Mouse (Mus musculus): Measurements from ENCODE around the gene Gm10647. TPM values are rescaled to one million over a fixed set of nuclear protein-coding genes. Genes with fewer than 3 reads are reported as not detected.
A peak's percentile ranks its signal among the peaks of the same experiment; 100 is the strongest.
"Not testable (repeated sequence)": the region's sequence is repeated elsewhere in the genome, so short reads cannot be mapped to it uniquely, and the experiment has no call there.

The Gm10647 gene
- polyA plus RNA-seq, 1 experiment from 2014 or later = 0.92 TPM

DNA sequence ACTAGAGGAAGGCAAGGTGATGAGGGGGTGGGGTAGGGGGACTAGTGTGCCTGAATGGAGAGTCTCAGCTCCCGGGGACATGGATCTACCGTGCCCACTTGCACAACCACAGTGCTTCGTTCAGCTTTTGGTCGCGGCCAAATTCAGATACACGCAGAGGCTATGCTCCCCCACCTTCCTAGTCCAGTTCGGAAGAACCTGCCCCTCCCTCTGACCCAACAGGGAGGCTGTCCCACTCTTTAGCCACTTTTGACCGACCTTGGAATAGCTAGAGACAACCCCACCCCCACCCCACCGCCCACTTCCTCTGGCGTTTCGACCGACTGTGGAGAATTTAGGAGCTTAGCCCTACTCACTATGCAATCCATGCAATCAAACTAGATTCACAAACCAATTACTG is 5.1 kb downstream of the Gm10647 start:
- Histone ChIP-seq H3K27me3 (peaks cover 25% of the 10 kb centered on the region), H3K36me3 (no peaks in the 10 kb centered on the region), H3K4me2 (no peak overlapping the region), H3K9me3 (no peaks in the 10 kb centered on the region), H3K4me1 (0 out of 2 replicates have a peak, but pooled peaks cover 8% of the 10 kb centered on the region), H3K4me3 (no peak overlapping the region), H3K27ac (no peak overlapping the region), H3K9ac (no peak overlapping the region)
- 42% methylated on average over 12 of the region's 12 CpGs for WGBS
- no peak for ATAC-seq (ENCODE audit: borderline replicate concordance, extremely low read depth, low FRiP score, low TSS enrichment)

DNA sequence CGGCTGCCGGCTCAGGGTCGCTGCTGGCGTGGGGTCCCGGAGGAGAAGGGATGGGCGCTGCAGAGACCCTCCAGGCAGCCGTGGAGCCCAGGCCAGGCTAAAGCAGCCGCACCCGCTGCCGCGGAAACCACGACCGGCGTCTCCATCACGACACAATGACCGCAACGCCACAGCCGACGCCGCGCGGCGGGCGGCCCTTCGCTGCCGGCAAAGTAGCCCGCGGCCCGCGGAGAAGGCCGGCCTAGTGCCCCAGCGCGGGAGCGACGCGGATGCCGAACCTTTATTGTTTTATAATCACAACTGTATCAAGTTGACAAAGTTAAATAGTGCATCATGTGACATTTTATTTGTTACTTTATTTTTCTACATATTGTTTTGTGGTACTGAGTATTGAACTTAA is 9.1 kb downstream of the Gm10647 start:
- WGBS = 3% methylated on average over 30 of the region's 37 CpGs
- Histone ChIP-seq H3K27me3 (peaks cover 32% of the 10 kb centered on the region), H3K4me2 (peak overlapping the region; percentile 59), H3K4me3 (peak overlapping the region; percentile 32)
- ATAC-seq (ENCODE audit: borderline replicate concordance, extremely low read depth, low FRiP score, low TSS enrichment); H3K9ac ChIP-seq; H3K9me3 ChIP-seq; H3K36me3 ChIP-seq; H3K27ac ChIP-seq; H3K4me1 ChIP-seq: not testable (repeated sequence)

DNA sequence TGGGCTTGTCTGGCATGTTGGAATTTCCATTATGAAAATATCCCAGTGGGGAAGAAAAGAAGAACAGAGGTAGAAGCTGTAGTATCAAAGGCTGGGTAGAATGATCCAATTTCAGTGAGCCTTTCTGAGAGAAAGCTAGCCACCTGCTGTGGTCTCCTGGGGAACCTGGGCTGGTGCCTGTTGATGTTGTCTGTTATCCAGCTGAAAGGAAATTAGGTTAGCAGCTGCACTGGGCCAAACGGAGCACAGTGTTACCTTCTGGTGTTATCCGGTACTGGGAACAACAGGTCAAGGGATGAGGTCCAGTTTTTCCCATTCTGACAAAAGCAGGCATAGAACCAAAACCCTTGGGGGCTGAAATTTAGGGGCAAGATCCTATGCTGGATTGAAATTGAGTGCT is 16.6 kb downstream of the Gm10647 start:
- Histone ChIP-seq H3K4me3 (no peak overlapping the region), H3K36me3 (no peaks in the 10 kb centered on the region), H3K27ac (no peak overlapping the region), H3K27me3 (no peaks in the 10 kb centered on the region), H3K4me2 (no peak overlapping the region), H3K4me1 (no peaks in the 10 kb centered on the region), H3K9ac (no peak overlapping the region), H3K9me3 (no peaks in the 10 kb centered on the region)
- no peak for ATAC-seq (ENCODE audit: borderline replicate concordance, extremely low read depth, low FRiP score, low TSS enrichment)
- WGBS = 40% methylated on average over 2 of the region's 2 CpGs

DNA sequence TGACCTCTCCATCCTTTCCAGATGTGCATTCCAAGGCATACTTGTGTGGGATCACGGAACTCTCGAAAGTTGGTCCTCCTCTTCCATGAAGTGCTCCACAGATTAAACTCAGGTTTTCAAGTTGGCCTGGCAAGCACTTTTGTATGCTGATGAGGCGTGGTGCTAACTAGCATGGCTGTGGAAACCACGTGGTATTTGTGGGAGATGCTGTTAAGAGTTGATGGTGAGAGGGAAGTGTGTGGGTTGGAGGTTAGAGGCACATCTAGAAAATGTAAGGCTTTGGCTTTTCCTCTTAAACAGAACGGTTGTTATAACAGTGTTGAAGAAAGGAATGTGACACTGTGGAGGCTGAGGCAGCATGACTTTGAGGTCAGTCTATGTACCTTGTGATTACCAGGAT is 24.2 kb downstream of the Gm10647 start:
- 57% methylated on average over 5 of the region's 5 CpGs for WGBS
- Histone ChIP-seq H3K4me3 (no peak overlapping the region), H3K27ac (no peak overlapping the region), H3K4me2 (no peak overlapping the region), H3K4me1 (no peaks in the 10 kb centered on the region), H3K27me3 (no peaks in the 10 kb centered on the region), H3K9ac (no peak overlapping the region), H3K36me3 (no peaks in the 10 kb centered on the region), H3K9me3 (no peaks in the 10 kb centered on the region)
- no peak for ATAC-seq (ENCODE audit: borderline replicate concordance, extremely low read depth, low FRiP score, low TSS enrichment)

DNA sequence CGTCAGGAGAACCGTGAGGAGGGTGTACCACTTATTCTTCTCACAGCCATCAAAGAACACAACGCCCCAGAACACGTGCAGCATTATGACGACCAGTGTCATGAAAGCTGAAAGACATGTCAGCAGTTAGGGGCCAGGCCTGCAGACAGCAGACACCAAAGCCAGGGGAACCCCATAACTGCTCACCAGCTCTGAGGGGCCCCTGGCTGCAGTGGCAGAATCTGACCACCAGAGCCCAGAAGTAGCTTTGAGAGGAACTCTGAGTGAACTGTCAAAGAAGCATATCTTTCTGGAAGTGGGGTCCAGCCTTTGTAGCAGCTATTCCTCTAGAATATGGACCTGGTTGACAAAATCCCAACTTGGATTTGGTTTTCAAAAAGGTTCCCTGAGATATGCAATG is 25.4 kb downstream of the Gm10647 start:
- WGBS = no CpG with 5 or more reads among the region's 5 CpGs

DNA sequence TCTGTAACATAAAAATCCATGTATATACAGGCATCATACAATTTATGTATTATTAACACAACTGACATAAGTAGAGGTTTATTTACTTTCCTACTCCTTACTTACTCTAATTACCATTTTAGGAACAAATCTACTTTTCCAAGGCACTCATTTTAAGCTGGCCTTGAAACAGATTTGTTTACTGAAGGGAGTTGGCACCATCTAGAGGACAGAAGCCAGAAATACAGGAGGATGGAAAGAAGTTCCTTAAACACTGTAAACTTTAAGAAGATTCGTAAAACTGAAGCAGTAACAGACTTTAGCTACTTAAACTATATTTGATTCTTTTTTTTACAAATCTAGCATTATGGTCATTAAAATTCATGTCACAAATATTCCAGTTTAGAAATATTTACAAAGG is 29.2 kb downstream of the Gm10647 start:
- H3K9me3 ChIP-seq = no peaks in the 10 kb centered on the region
- 33% methylated on average over 1 of the region's 1 CpGs for WGBS
- ATAC-seq (ENCODE audit: borderline replicate concordance, extremely low read depth, low FRiP score, low TSS enrichment) = no peak
- H3K27me3 ChIP-seq = no peaks in the 10 kb centered on the region
- H3K36me3 ChIP-seq = no peaks in the 10 kb centered on the region
- H3K4me2 ChIP-seq = no peak overlapping the region
- H3K4me1 ChIP-seq = no peaks in the 10 kb centered on the region
- no peak overlapping the region for H3K9ac ChIP-seq
- H3K27ac ChIP-seq = no peak overlapping the region
- H3K4me3 ChIP-seq = no peak overlapping the region

More for the DNA sequence above, 25.4 kb downstream of the Gm10647 start:
- not testable (repeated sequence) for H3K4me2 ChIP-seq; H3K9ac ChIP-seq; H3K27me3 ChIP-seq; H3K4me1 ChIP-seq; H3K36me3 ChIP-seq; H3K9me3 ChIP-seq; ATAC-seq (ENCODE audit: borderline replicate concordance, extremely low read depth, low FRiP score, low TSS enrichment); H3K27ac ChIP-seq; H3K4me3 ChIP-seq

DNA sequence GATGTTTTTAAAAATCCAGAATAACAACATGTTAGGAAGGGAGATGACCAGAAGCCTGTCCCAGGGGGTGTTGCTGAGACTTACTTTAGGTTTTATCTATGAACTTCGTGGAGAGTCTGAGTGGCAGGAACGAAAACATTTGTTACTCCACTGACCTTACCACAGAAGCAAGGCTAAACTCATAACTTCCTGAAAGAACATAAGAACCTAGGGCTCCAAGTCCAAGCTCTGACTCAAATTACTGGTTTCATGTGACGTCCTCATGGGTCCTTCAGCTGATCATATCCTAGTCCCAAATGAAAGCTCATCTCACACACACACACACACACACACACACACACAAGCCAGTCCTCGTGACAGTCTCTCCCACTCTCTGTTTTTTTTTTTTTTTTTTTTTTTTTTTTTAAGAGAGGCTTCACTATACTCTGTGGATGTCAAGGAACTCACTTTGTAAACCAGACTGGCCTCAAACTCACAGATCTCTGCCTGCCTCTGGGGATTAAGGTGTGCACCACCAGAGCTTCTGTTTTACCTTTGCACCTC is 35.6 kb downstream of the Gm10647 start:
- H3K4me3 ChIP-seq = no peak overlapping the region
- H3K4me1 ChIP-seq = peaks cover 18% of the 10 kb centered on the region
- no peak overlapping the region for H3K4me2 ChIP-seq
- H3K9me3 ChIP-seq = no peaks in the 10 kb centered on the region
- no peaks in the 10 kb centered on the region for H3K36me3 ChIP-seq
- H3K27ac ChIP-seq = no peak overlapping the region
- WGBS = 50% methylated on average over 4 of the region's 4 CpGs
- H3K27me3 ChIP-seq = no peaks in the 10 kb centered on the region
- no peak for ATAC-seq (ENCODE audit: borderline replicate concordance, extremely low read depth, low FRiP score, low TSS enrichment)
- H3K9ac ChIP-seq = no peak overlapping the region

DNA sequence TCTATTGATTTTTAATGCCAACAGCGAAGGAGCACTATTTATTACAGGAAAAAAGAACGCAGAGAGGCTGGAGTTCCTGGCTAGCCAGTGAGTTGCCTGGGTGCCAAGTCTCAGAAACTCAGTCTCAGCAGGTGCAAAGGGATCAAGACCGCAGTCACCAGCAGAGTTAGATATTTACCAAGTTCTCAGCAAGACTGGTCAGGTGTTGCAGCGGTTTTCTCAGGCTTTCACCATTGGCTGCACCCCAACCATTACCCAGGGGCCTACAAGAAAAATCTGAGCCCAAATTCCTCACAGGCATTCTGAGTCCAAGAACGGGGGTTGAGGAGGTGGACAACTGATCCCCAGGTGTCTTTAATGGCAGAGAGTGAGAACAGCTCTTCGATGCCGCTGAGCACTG is 37.0 kb downstream of the Gm10647 start:
- Histone ChIP-seq H3K9me3 (no peaks in the 10 kb centered on the region), H3K4me1 (peaks cover 18% of the 10 kb centered on the region), H3K4me3 (peak overlapping the region; percentile 62), H3K36me3 (no peaks in the 10 kb centered on the region), H3K27ac (no peak overlapping the region), H3K27me3 (no peaks in the 10 kb centered on the region), H3K4me2 (peak overlapping the region; percentile 99), H3K9ac (no peak overlapping the region; the same call in 1 of the 2 replicates)
- 18% methylated on average over 7 of the region's 7 CpGs for WGBS
- no peak for ATAC-seq (ENCODE audit: borderline replicate concordance, extremely low read depth, low FRiP score, low TSS enrichment)

DNA sequence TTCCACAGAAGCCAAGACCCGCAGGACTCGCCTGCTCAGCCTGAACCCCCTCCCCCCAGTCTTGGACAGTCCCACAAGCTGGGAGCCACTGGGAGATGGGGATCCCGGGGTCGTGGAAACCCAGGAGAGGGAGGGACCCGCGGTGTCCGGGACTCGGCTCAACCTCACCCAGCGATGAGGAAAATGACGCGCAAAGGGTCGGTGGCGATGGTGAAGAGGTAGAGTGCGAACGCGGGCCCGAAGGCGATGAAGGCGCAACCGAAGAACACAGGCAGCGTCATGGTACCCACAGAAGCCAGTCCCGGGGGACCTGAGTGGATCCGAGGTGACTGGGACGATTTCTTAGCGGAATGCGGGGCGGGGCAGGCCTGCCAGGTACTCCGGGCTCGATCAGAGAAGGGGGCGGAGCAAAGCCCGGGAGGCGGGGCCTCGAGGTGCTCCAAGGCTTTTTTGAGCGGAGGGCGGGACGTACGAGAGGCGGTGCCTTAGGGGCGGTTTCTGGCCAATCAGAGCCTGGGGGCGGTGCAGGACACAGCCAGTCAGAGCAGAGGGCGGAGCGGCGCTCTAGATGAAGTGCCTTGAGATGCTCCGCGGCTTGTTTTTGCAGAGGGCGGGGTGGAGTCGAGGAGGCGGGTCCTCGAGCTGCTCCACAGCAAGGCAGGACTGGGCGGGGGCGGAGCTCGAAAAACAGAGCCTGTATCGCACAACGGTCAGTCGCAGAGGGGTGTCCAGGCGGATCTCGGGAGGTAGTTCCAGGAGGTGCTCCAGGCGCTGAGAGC is 37.7 kb downstream of the Gm10647 start, which contains the start of gene Aph1c:
Gene Aph1c, minus strand, starts transcription at position 409 of the 779 bp plus-strand sequence.
- WGBS = 0% methylated on average over 58 of the region's 58 CpGs
- H3K9me3 ChIP-seq = no peaks in the 10 kb centered on the region
- H3K36me3 ChIP-seq = no peaks in the 10 kb centered on the region
- H3K27ac ChIP-seq = no peak within 1 kb of the TSS
- peak; percentile 100 for ATAC-seq (ENCODE audit: borderline replicate concordance, extremely low read depth, low FRiP score, low TSS enrichment)
- no peaks in the 10 kb centered on the region for H3K27me3 ChIP-seq
- H3K9ac ChIP-seq = peak within 1 kb of the TSS; percentile 40
- H3K4me3 ChIP-seq = peak within 1 kb of the TSS; percentile 62
- peaks cover 18% of the 10 kb centered on the region for H3K4me1 ChIP-seq
- H3K4me2 ChIP-seq = peak within 1 kb of the TSS; percentile 99

DNA sequence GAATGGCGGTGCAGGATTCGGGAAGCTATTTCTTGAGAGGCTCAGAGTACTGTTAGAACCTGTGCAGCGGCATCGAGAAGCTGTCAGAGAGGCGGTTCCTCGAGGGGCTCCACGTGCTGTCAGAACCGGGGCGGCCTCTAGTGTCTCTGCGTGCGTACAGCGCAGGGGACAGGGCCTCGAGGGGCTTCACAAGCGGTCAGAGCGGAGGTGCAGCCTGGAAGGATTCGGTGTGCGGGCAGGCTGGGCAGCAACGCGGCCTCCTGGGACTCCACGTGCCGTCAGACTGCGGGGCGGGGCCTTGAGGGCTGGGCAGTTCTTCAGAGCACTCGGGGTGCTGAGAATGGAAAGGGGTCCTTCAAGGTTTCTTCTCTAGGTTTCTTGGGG is 38.2 kb downstream of the Gm10647 start:
- Histone ChIP-seq H3K27me3 (no peaks in the 10 kb centered on the region), H3K4me2 (peak overlapping the region; percentile 99), H3K9ac (peak overlapping the region; percentile 40), H3K4me1 (peaks cover 18% of the 10 kb centered on the region), H3K4me3 (peak overlapping the region; percentile 62), H3K27ac (no peak overlapping the region), H3K36me3 (no peaks in the 10 kb centered on the region), H3K9me3 (no peaks in the 10 kb centered on the region)
- WGBS = under 1% methylated on average over 24 of the region's 24 CpGs
- ATAC-seq (ENCODE audit: borderline replicate concordance, extremely low read depth, low FRiP score, low TSS enrichment) = peak; percentile 68

DNA sequence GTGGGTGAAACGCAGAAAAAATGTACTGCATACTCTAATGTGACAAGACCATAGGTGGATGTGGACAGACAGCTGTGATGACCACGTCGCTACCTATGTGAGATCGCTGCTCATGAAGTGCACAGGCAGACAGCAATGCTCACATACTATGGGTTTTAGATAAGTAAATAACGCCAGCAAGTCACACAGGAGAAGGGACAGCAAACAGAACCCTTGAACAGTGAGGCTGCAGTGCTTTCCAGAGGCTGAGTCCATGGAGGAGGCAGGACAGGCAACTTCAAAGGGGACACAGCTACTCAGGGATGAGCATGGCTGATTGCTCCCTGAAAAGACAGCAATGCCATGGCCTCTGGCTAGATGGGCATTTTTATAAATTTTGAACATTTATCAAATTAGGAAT is 50.0 kb downstream of the Gm10647 start:
- Histone ChIP-seq H3K27me3 (no peaks in the 10 kb centered on the region), H3K9ac (no peak overlapping the region), H3K4me1 (no peaks in the 10 kb centered on the region), H3K27ac (no peak overlapping the region), H3K4me3 (no peak overlapping the region), H3K4me2 (no peak overlapping the region), H3K9me3 (no peaks in the 10 kb centered on the region), H3K36me3 (peaks cover 9% of the 10 kb centered on the region; the same call in 1 of the 2 replicates)
- 87% methylated on average over 5 of the region's 5 CpGs for WGBS
- no peak for ATAC-seq (ENCODE audit: borderline replicate concordance, extremely low read depth, low FRiP score, low TSS enrichment)

Data from lung, embryonic 15.5 days (tissue).